Mouse (Mus musculus) liver, embryonic 14.5 days (tissue): ENCODE results near the gene Rfc5. TPM values are rescaled to one million over a fixed set of nuclear protein-coding genes. Genes with fewer than 3 reads are reported as not detected.

Source experiments
- ATAC-seq: fragments of 200-750 bp; cut with Nextera tagmentation; 2 replicates; pipeline ENCODE4 v1.8.0; 2017; ENCODE audit warnings: moderate number of reproducible peaks, mild to moderate bottlenecking, moderate library complexity; ENCODE audit not compliant: insufficient read depth
- DNase-seq, 3 experiments: peaks; one replicate each; pipeline ENCODE4 v3.0.0-alpha.2; 2012 to 2013; ENCODE audit warnings: low read depth in 3 of 3, low spot score in 3 of 3
- H3K27ac ChIP-seq: fragments of 300-500 bp; sonication (generic); 2 replicates; pipeline ENCODE4 v1.5.1; 2014; ENCODE audit warnings: moderate library complexity, mild to moderate bottlenecking, control low read depth, inconsistent platforms
- H3K27me3 ChIP-seq: fragments of 300-500 bp; sonication (generic); 2 replicates; pipeline ENCODE4 v1.6.1; 2014; ENCODE audit warnings: mild to moderate bottlenecking, low read length, moderate library complexity; ENCODE audit not compliant: control insufficient read depth, insufficient read depth
- H3K36me3 ChIP-seq: fragments of 300-500 bp; sonication (generic); replicated peaks from 2 replicates; pipeline ENCODE4 v1.6.1; 2014; ENCODE audit warnings: low read depth; ENCODE audit not compliant: control insufficient read depth, insufficient read depth
- H3K4me1 ChIP-seq, 2 experiments: fragments of 200-500 bp in 1 of 2; fragments of 300-500 bp in 1 of 2; sonication (generic) in 1 of 2; replicated peaks; 2 replicates each; pipeline ENCODE4 v1.6.1; 2012 to 2014; ENCODE audit warnings: antibody characterized with exemption in 1 of 2, inconsistent platforms in 1 of 2, low read length in 1 of 2; ENCODE audit not compliant: control insufficient read depth in 2 of 2, insufficient read depth in 2 of 2
- H3K4me2 ChIP-seq: fragments of 300-500 bp; sonication (generic); 2 replicates; pipeline ENCODE4 v1.6.1; 2014; ENCODE audit warnings: low read depth, mild to moderate bottlenecking, control low read depth, moderate library complexity
- H3K4me3 ChIP-seq, 2 experiments: fragments of 200-500 bp in 1 of 2; fragments of 300-500 bp in 1 of 2; sonication (generic) in 1 of 2; 2 replicates each; pipeline ENCODE4 v1.5.1; 2012 to 2014; ENCODE audit warnings: low read depth in 2 of 2, low read length in 2 of 2, mild to moderate bottlenecking in 2 of 2, control low read depth in 1 of 2, inconsistent platforms in 1 of 2, moderate library complexity in 1 of 2; ENCODE audit not compliant: insufficient read depth in 1 of 2
- H3K9ac ChIP-seq: fragments of 300-500 bp; sonication (generic); replicated peaks from 2 replicates; pipeline ENCODE4 v1.6.1; 2014; ENCODE audit warnings: mild to moderate bottlenecking, control low read depth, moderate library complexity
- H3K9me3 ChIP-seq: fragments of 300-500 bp; sonication (generic); 2 replicates; pipeline ENCODE4 v1.6.1; 2016; ENCODE audit warnings: low read length, mixed read lengths; ENCODE audit not compliant: control insufficient read depth
- CTCF ChIP-seq: IDR thresholded peaks from 2 replicates; pipeline ENCODE4 v1.5.1; 2016; ENCODE audit warnings: antibody characterized with exemption, low read depth, control low read depth
- EP300 ChIP-seq: IDR thresholded peaks from 2 replicates; pipeline ENCODE4 v1.6.1; 2016; ENCODE audit warnings: antibody characterized with exemption, low read depth
- WGBS: fragments of 180-500 bp; shearing (Covaris S2); extraction: QIAGEN DNeasy Blood & Tissue Kit; methylation state at CpG from one replicate; pipeline ENCODE4 v1.1.7; 2014; ENCODE audit not compliant: insufficient replicate concordance; 5-methylcytosine and 5-hydroxymethylcytosine counted together
- polyA plus RNA-seq, 2 experiments: library from polyadenylated mRNA; depleted of rRNA in 1 of 2; stranded (reverse) in 1 of 2; unstranded in 1 of 2; fragments of >200 nt; fragmentation: Nextera tagmentation in 1 of 2; extraction: Ambion mirVana in 1 of 2; gene quantifications; 2 replicates each; pipeline versions ENCODE4 v1.2.1 to v1.2.3; 2012 to 2014

Rfc5 gene
- polyA plus RNA-seq, 2 experiments: 24.1 to 52.2 TPM

- no peaks in the 10 kb centered on the region for H3K9me3 ChIP-seq
- H3K4me3 ChIP-seq: no peak overlapping the region
- H3K36me3 ChIP-seq: peaks cover 20% of the 10 kb centered on the region
- DNase-seq (no peak), ATAC-seq (no peak)
- H3K27ac ChIP-seq: no peak overlapping the region
- H3K4me2 ChIP-seq: no peak overlapping the region
- TF ChIP-seq CTCF (no peak), EP300 (no peak)
- no peak overlapping the region for H3K9ac ChIP-seq
- no peaks in the 10 kb centered on the region for H3K4me1 ChIP-seq
- H3K27me3 ChIP-seq: no peaks in the 10 kb centered on the region
- WGBS: 81% methylated on average over 11 of the region's 11 CpGs
These were observed 12.5 kb downstream of the Rfc5 start for GRCm38 (mm10) chr5:117376331-117376761.

- WGBS: 70% methylated on average over 7 of the region's 7 CpGs
- TF ChIP-seq CTCF (no peak), EP300 (no peak)
These were observed 14.3 kb downstream of the Rfc5 start for GRCm38 (mm10) chr5:117374372-117375049.

GRCm38 (mm10) chr5:117373418-117373817 lies 15.4 kb downstream of the Rfc5 start:
- Histone ChIP-seq H3K27me3 (no peaks in the 10 kb centered on the region), H3K27ac (no peak overlapping the region), H3K36me3 (no peaks in the 10 kb centered on the region; the same call in 1 of the 2 replicates), H3K4me2 (no peak overlapping the region), H3K4me3 (no peak overlapping the region), H3K4me1 (no peaks in the 10 kb centered on the region), H3K9ac (no peak overlapping the region), H3K9me3 (no peaks in the 10 kb centered on the region)
- TF ChIP-seq CTCF (no peak), EP300 (no peak)
- WGBS: 77% methylated on average over 9 of the region's 9 CpGs
- no peak for DNase-seq
- no peak for ATAC-seq

More at GRCm38 (mm10) chr5:117374372-117375049, 14.3 kb downstream of the Rfc5 start:
- DNase-seq: no peak
- Histone ChIP-seq H3K27me3 (no peaks in the 10 kb centered on the region), H3K27ac (no peak overlapping the region), H3K4me1 (no peaks in the 10 kb centered on the region), H3K4me3 (no peak overlapping the region), H3K9ac (no peak overlapping the region), H3K9me3 (no peaks in the 10 kb centered on the region), H3K36me3 (peaks cover 9% of the 10 kb centered on the region), H3K4me2 (no peak overlapping the region)
- no peak for ATAC-seq

- no peaks in the 10 kb centered on the region for H3K27me3 ChIP-seq
- H3K4me3 ChIP-seq: no peak overlapping the region
- TF ChIP-seq CTCF: no peak
- no peak for TF ChIP-seq EP300
- DNase-seq: no peak
- H3K4me1 ChIP-seq: peaks cover 0 to 7% of the 10 kb centered on the region in 2 experiments; a peak in 2 of 4 replicates
- no peak overlapping the region for H3K4me2 ChIP-seq
- no peak overlapping the region for H3K9ac ChIP-seq
- H3K27ac ChIP-seq: no peak overlapping the region
- H3K9me3 ChIP-seq: no peaks in the 10 kb centered on the region
- WGBS: 66% methylated on average over 10 of the region's 10 CpGs
- no peak for ATAC-seq
- H3K36me3 ChIP-seq: no peaks in the 10 kb centered on the region
These were observed 18.3 kb downstream of the Rfc5 start for GRCm38 (mm10) chr5:117370592-117370991.

GRCm38 (mm10) chr5:117367206-117367605 lies 21.6 kb downstream of the Rfc5 start:
- H3K4me1 ChIP-seq: peaks cover 0 to 16% of the 10 kb centered on the region in 2 experiments; a peak in 2 of 4 replicates
- H3K9ac ChIP-seq: no peak overlapping the region
- no peak overlapping the region for H3K4me3 ChIP-seq
- TF ChIP-seq CTCF (no peak), EP300 (no peak)
- H3K27ac ChIP-seq: no peak overlapping the region
- no peaks in the 10 kb centered on the region for H3K9me3 ChIP-seq
- DNase-seq: no peak
- ATAC-seq: no peak
- H3K4me2 ChIP-seq: no peak overlapping the region
- whole genome bisulfite sequencing: 55% methylated on average over 8 of the region's 8 CpGs
- no peaks in the 10 kb centered on the region for H3K27me3 ChIP-seq
- no peaks in the 10 kb centered on the region; the same call in 1 of the 2 replicates for H3K36me3 ChIP-seq
